Mouse (Mus musculus) forebrain, embryonic 15.5 days (tissue): ENCODE measurements at regions not wholly inside any gene's neighbourhood (a gene's known extent, or its start where the extent isn't known, plus 50 kb on each side); places are given as distances from the start of the nearest gene placed in this dataset. TPM values are rescaled to one million over a fixed set of nuclear protein-coding genes. Genes with fewer than 3 reads are reported as not detected.

ENCODE experiments used
- microRNA counts: library from miRNA; unstranded; fragments of <30 nt; microRNA quantifications from one replicate; lab custom pipeline; 2016
- microRNA-seq: library from miRNA; unstranded; fragments of <30 nt; microRNA quantifications from one replicate; pipeline ENCODE4, GENCODE M21; 2016

MicroRNA genes in the stretch of these regions (microRNA counts, 519-probe panel; counts per million panel counts)
- 2,107 counts per million, percentile 31 among the panel's probes with 10 or more counts for microRNA mmu-miR-1193 (lab: Ali Mortazavi, UCI)
- 2,308 counts per million, percentile 44 among the panel's probes with 10 or more counts for microRNA mmu-miR-1197 (lab: Ali Mortazavi, UCI)
- microRNA mmu-miR-134 (lab: Ali Mortazavi, UCI), result 2,876 counts per million, percentile 68 among the panel's probes with 10 or more counts
- 3,631 counts per million, percentile 87 among the panel's probes with 10 or more counts for microRNA mmu-miR-154 (lab: Ali Mortazavi, UCI)
- microRNA mmu-miR-299 (lab: Ali Mortazavi, UCI), result not detected
- 3,340 counts per million, percentile 80 among the panel's probes with 10 or more counts for microRNA mmu-miR-300 (lab: Ali Mortazavi, UCI)
- not detected for microRNA mmu-miR-3072 (lab: Ali Mortazavi, UCI)
- 3,486 counts per million, percentile 84 among the panel's probes with 10 or more counts for microRNA mmu-miR-323-3p (lab: Ali Mortazavi, UCI)
- microRNA mmu-miR-323-5p (lab: Ali Mortazavi, UCI), result 2,204 counts per million, percentile 37 among the panel's probes with 10 or more counts
- microRNA mmu-miR-329 (lab: Ali Mortazavi, UCI), result 3,513 counts per million, percentile 85 among the panel's probes with 10 or more counts
- 3,714 counts per million, percentile 89 among the panel's probes with 10 or more counts for microRNA mmu-miR-369-3p (lab: Ali Mortazavi, UCI)
- microRNA mmu-miR-369-5p (lab: Ali Mortazavi, UCI), result 2,834 counts per million, percentile 67 among the panel's probes with 10 or more counts
- microRNA mmu-miR-376a (lab: Ali Mortazavi, UCI), result 3,603 counts per million, percentile 86 among the panel's probes with 10 or more counts
- microRNA mmu-miR-376b (lab: Ali Mortazavi, UCI), result 3,998 counts per million, percentile 92 among the panel's probes with 10 or more counts
- 3,624 counts per million, percentile 87 among the panel's probes with 10 or more counts for microRNA mmu-miR-376c (lab: Ali Mortazavi, UCI)
- microRNA mmu-miR-377 (lab: Ali Mortazavi, UCI), result 3,541 counts per million, percentile 86 among the panel's probes with 10 or more counts
- microRNA mmu-miR-379 (lab: Ali Mortazavi, UCI), result 2,114 counts per million, percentile 32 among the panel's probes with 10 or more counts
- microRNA mmu-miR-380-3p (lab: Ali Mortazavi, UCI), result not detected
- microRNA mmu-miR-380-5p (lab: Ali Mortazavi, UCI), result 1,968 counts per million, percentile 23 among the panel's probes with 10 or more counts
- microRNA mmu-miR-381 (lab: Ali Mortazavi, UCI), result 3,319 counts per million, percentile 78 among the panel's probes with 10 or more counts
- microRNA mmu-miR-382 (lab: Ali Mortazavi, UCI), result 3,666 counts per million, percentile 88 among the panel's probes with 10 or more counts
- microRNA mmu-miR-409-3p (lab: Ali Mortazavi, UCI), result 1,511 counts per million, percentile 9 among the panel's probes with 10 or more counts
- microRNA mmu-miR-409-5p (lab: Ali Mortazavi, UCI), result 2,515 counts per million, percentile 54 among the panel's probes with 10 or more counts
- 3,666 counts per million, percentile 88 among the panel's probes with 10 or more counts for microRNA mmu-miR-410 (lab: Ali Mortazavi, UCI)
- 2,342 counts per million, percentile 45 among the panel's probes with 10 or more counts for microRNA mmu-miR-411 (lab: Ali Mortazavi, UCI)
- microRNA mmu-miR-412 (lab: Ali Mortazavi, UCI), result 1,802 counts per million, percentile 15 among the panel's probes with 10 or more counts
- not detected for microRNA mmu-miR-453 (lab: Ali Mortazavi, UCI)
- 2,204 counts per million, percentile 36 among the panel's probes with 10 or more counts for microRNA mmu-miR-485 (lab: Ali Mortazavi, UCI)
- 3,444 counts per million, percentile 83 among the panel's probes with 10 or more counts for microRNA mmu-miR-487b (lab: Ali Mortazavi, UCI)
- microRNA mmu-miR-494 (lab: Ali Mortazavi, UCI), result not detected
- 3,645 counts per million, percentile 88 among the panel's probes with 10 or more counts for microRNA mmu-miR-495 (lab: Ali Mortazavi, UCI)
- microRNA mmu-miR-496 (lab: Ali Mortazavi, UCI), result 1,490 counts per million, percentile 9 among the panel's probes with 10 or more counts
- 2,502 counts per million, percentile 53 among the panel's probes with 10 or more counts for microRNA mmu-miR-539 (lab: Ali Mortazavi, UCI)
- 2,966 counts per million, percentile 71 among the panel's probes with 10 or more counts for microRNA mmu-miR-541 (lab: Ali Mortazavi, UCI)
- microRNA mmu-miR-543 (lab: Ali Mortazavi, UCI), result 3,409 counts per million, percentile 82 among the panel's probes with 10 or more counts
- microRNA mmu-miR-544 (lab: Ali Mortazavi, UCI), result not detected
- microRNA mmu-miR-654-3p (lab: Ali Mortazavi, UCI), result 2,065 counts per million, percentile 28 among the panel's probes with 10 or more counts
- not detected for microRNA mmu-miR-654-5p (lab: Ali Mortazavi, UCI)
- microRNA mmu-miR-666-3p (lab: Ali Mortazavi, UCI), result 1,760 counts per million, percentile 12 among the panel's probes with 10 or more counts
- microRNA mmu-miR-666-5p (lab: Ali Mortazavi, UCI), result not detected
- 2,439 counts per million, percentile 51 among the panel's probes with 10 or more counts for microRNA mmu-miR-667 (lab: Ali Mortazavi, UCI)
- 2,363 counts per million, percentile 47 among the panel's probes with 10 or more counts for microRNA mmu-miR-668 (lab: Ali Mortazavi, UCI)
- not detected for microRNA mmu-miR-679 (lab: Ali Mortazavi, UCI)
- microRNA mmu-miR-758 (lab: Ali Mortazavi, UCI), result not detected
- 1,698 counts per million, percentile 11 among the panel's probes with 10 or more counts for microRNA mmu-miR-882 (lab: Ali Mortazavi, UCI)

Small RNA genes in the stretch of these regions (microRNA-seq; reads per million reads assigned to microRNA genes)
- gene Gm24321 (not detected), gene Gm25252 (not detected), gene Gm25750 (not detected), gene Gm27379 (not detected), gene Gm44322 (not detected), gene Mir1193 (546 reads per million, percentile 74 among the genes with 10 or more reads in this experiment), gene Mir1197 (1.3 reads per million), gene Mir134 (523 reads per million, percentile 73 among the genes with 10 or more reads in this experiment), gene Mir154 (837 reads per million, percentile 78 among the genes with 10 or more reads in this experiment), gene Mir299a (not detected), gene Mir299b (not detected), gene Mir300 (523 reads per million, percentile 73 among the genes with 10 or more reads in this experiment), gene Mir3072 (28.1 reads per million, percentile 36 among the genes with 10 or more reads in this experiment), gene Mir323 (810 reads per million, percentile 78 among the genes with 10 or more reads in this experiment), gene Mir329 (87.0 reads per million, percentile 51 among the genes with 10 or more reads in this experiment), gene Mir369 (6,358 reads per million, percentile 93 among the genes with 10 or more reads in this experiment), gene Mir376a (not detected), gene Mir376b (342 reads per million, percentile 68 among the genes with 10 or more reads in this experiment), gene Mir376c (348 reads per million, percentile 69 among the genes with 10 or more reads in this experiment), gene Mir377 (70.1 reads per million, percentile 48 among the genes with 10 or more reads in this experiment), gene Mir379 (1,309 reads per million, percentile 81 among the genes with 10 or more reads in this experiment), gene Mir380 (not detected), gene Mir381 (2,458 reads per million, percentile 85 among the genes with 10 or more reads in this experiment), gene Mir382 (3,278 reads per million, percentile 89 among the genes with 10 or more reads in this experiment), gene Mir409 (not detected), gene Mir410 (81.1 reads per million, percentile 50 among the genes with 10 or more reads in this experiment), gene Mir411 (3,881 reads per million, percentile 90 among the genes with 10 or more reads in this experiment), gene Mir412 (80.4 reads per million, percentile 49 among the genes with 10 or more reads in this experiment), gene Mir453 (not detected), gene Mir485 (247 reads per million, percentile 66 among the genes with 10 or more reads in this experiment), gene Mir487b (14,263 reads per million, percentile 97 among the genes with 10 or more reads in this experiment), gene Mir494 (151 reads per million, percentile 58 among the genes with 10 or more reads in this experiment), gene Mir495 (84.8 reads per million, percentile 51 among the genes with 10 or more reads in this experiment), gene Mir496a (152 reads per million, percentile 59 among the genes with 10 or more reads in this experiment), gene Mir539 (not detected), gene Mir541 (1,979 reads per million, percentile 84 among the genes with 10 or more reads in this experiment), gene Mir543 (608 reads per million, percentile 74 among the genes with 10 or more reads in this experiment), gene Mir544 (13.2 reads per million, percentile 28 among the genes with 10 or more reads in this experiment), gene Mir654 (not detected), gene Mir666 (48.8 reads per million, percentile 44 among the genes with 10 or more reads in this experiment), gene Mir667 (153 reads per million, percentile 59 among the genes with 10 or more reads in this experiment), gene Mir668 (83.9 reads per million, percentile 51 among the genes with 10 or more reads in this experiment), gene Mir679 (59.3 reads per million, percentile 46 among the genes with 10 or more reads in this experiment), gene Mir758 (26.1 reads per million, percentile 35 among the genes with 10 or more reads in this experiment), gene Mir882 (not detected)
